Mouse (Mus musculus) liver, postnatal 0 days (tissue): ENCODE measurements around the gene Col19a1.

Source experiments
- CTCF ChIP-seq: sonication (generic); IDR thresholded peaks from 2 replicates; pipeline ENCODE4 v1.5.1; 2016; ENCODE audit warnings: antibody characterized with exemption, low read depth
- EP300 ChIP-seq: IDR thresholded peaks from 2 replicates; pipeline ENCODE4 v1.6.1; 2016; ENCODE audit warnings: antibody characterized with exemption, low read depth, mild to moderate bottlenecking

- TF ChIP-seq CTCF (no peak), EP300 (no peak)
Observed at GRCm38 (mm10) chr1:24257961-24258360, 329.3 kb downstream of the Col19a1 start.
